Mouse (Mus musculus) embryonic fibroblast, embryonic 13.5 days (primary cell): Measurements from ENCODE around the gene Ptprd.

Experiments used
- CTCF ChIP-seq: IDR thresholded peaks from 2 replicates; pipeline ENCODE4 v1.5.1; 2011; ENCODE audit warnings: mild to moderate bottlenecking, control low read depth, low read length, moderate library complexity, borderline replicate concordance; ENCODE audit not compliant: insufficient read depth
- POLR2A ChIP-seq: IDR thresholded peaks from 2 replicates; pipeline ENCODE4 v1.6.1; 2011; ENCODE audit warnings: low read depth, mild to moderate bottlenecking, control low read depth, low read length, moderate library complexity

- TF ChIP-seq CTCF (no peak), POLR2A (no peak)
Observed at GRCm38 (mm10) chr4:77248918-77249317, 962.8 kb downstream of the Ptprd start.
